Mouse (Mus musculus): ENCODE measurements around the gene Glipr1l2. TPM values are rescaled to one million over a fixed set of nuclear protein-coding genes. Genes with fewer than 3 reads are reported as not detected.
"Not testable (repeated sequence)": the region's sequence is repeated elsewhere in the genome, so short reads cannot be mapped to it uniquely, and the experiment has no call there.

Gene Glipr1l2
- polyA plus RNA-seq, 2 experiments = not detected

- H3K4me2 ChIP-seq (ENCODE audit: low read depth) = no peak within 1 kb of the TSS
- no peak for DNase-seq (ENCODE audit: low read depth in 3 of 3, low spot score in 3 of 3)
- no peak within 1 kb of the TSS for H3K9ac ChIP-seq (replicated peaks)
- H3K9me3 ChIP-seq (ENCODE audit: control insufficient read depth, low read length) = no peaks in the 10 kb centered on the region
- TF ChIP-seq CTCF (IDR thresholded peaks at IDR 0.05; ENCODE audit: low read depth) (peak; percentile 42), EP300 (IDR thresholded peaks at IDR 0.05; ENCODE audit: low read depth) (no peak)
- no peaks in the 10 kb centered on the region for H3K4me1 ChIP-seq (replicated peaks; ENCODE audit: control insufficient read depth in 2 of 2, insufficient read depth in 2 of 2, low read length in 1 of 2)
- H3K27ac ChIP-seq = no peak within 1 kb of the TSS
- no peak for ATAC-seq (ENCODE audit: insufficient read depth)
- H3K4me3 ChIP-seq (ENCODE audit: insufficient read depth in 1 of 2, low read depth in 2 of 2, low read length in 2 of 2) = no peak within 1 kb of the TSS
- 51% methylated on average over 14 of the region's 14 CpGs for whole genome bisulfite sequencing (ENCODE audit: insufficient replicate concordance)
- H3K27me3 ChIP-seq (ENCODE audit: control insufficient read depth, insufficient read depth, low read length) = no peaks in the 10 kb centered on the region
- H3K36me3 ChIP-seq (replicated peaks; ENCODE audit: control insufficient read depth, insufficient read depth, low read depth) = no peaks in the 10 kb centered on the region
These were observed 23.2 kb upstream of the Glipr1l2 start, which contains the start of gene Glipr1l1 for GRCm38 (mm10) chr10:112059702-112060582. Gene Glipr1l1 (plus strand): TSS chr10:112060189.

DNA sequence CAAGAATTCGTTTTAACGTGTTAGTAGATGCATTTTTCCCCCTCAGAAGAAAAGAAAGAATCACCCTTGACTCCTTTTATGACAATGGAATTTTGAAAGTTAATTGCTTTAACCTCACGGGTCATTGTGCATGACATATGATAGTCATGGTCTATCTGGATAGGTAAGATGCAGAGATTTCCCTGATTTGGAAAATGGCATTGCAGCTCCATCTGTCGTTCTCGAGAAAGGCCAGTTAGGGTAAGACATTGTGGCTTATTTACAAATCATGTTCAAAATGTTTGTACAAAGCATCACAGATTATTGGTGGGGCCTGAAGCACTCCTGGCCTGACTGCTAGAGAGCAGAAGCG lies 22.6 kb upstream of the Glipr1l2 start:
- H3K36me3 ChIP-seq (replicated peaks; ENCODE audit: control insufficient read depth, insufficient read depth, low read depth); H3K27ac ChIP-seq; ATAC-seq (ENCODE audit: insufficient read depth); H3K9ac ChIP-seq (replicated peaks); H3K4me2 ChIP-seq (ENCODE audit: low read depth); H3K4me3 ChIP-seq (ENCODE audit: insufficient read depth in 1 of 2, low read depth in 2 of 2, low read length in 2 of 2); DNase-seq (ENCODE audit: low read depth in 3 of 3, low spot score in 3 of 3); H3K4me1 ChIP-seq (replicated peaks; ENCODE audit: control insufficient read depth in 2 of 2, insufficient read depth in 2 of 2, low read length in 1 of 2); H3K27me3 ChIP-seq (ENCODE audit: control insufficient read depth, insufficient read depth, low read length); H3K9me3 ChIP-seq (ENCODE audit: control insufficient read depth, low read length): not testable (repeated sequence)
- 55% methylated on average over 6 of the region's 6 CpGs for WGBS (ENCODE audit: insufficient replicate concordance)

GRCm38 (mm10) chr10:112080044-112080443 lies 3.1 kb upstream of the Glipr1l2 start:
- Histone ChIP-seq H3K4me3 (ENCODE audit: insufficient read depth in 1 of 2, low read depth in 2 of 2, low read length in 2 of 2) (no peak overlapping the region), H3K4me2 (ENCODE audit: low read depth) (no peak overlapping the region), H3K27me3 (ENCODE audit: control insufficient read depth, insufficient read depth, low read length) (no peaks in the 10 kb centered on the region), H3K27ac (no peak overlapping the region), H3K9me3 (ENCODE audit: control insufficient read depth, low read length) (no peaks in the 10 kb centered on the region), H3K36me3 (replicated peaks; ENCODE audit: control insufficient read depth, insufficient read depth, low read depth) (no peaks in the 10 kb centered on the region), H3K9ac (replicated peaks) (no peak overlapping the region), H3K4me1 (replicated peaks; ENCODE audit: control insufficient read depth in 2 of 2, insufficient read depth in 2 of 2, low read length in 1 of 2) (no peaks in the 10 kb centered on the region)
- 19% methylated on average over 2 of the region's 2 CpGs for WGBS (ENCODE audit: insufficient replicate concordance)
- no peak for ATAC-seq (ENCODE audit: insufficient read depth)
- DNase-seq (ENCODE audit: low read depth in 3 of 3, low spot score in 3 of 3) = no peak
- TF ChIP-seq CTCF (IDR thresholded peaks at IDR 0.05; ENCODE audit: low read depth) (no peak), EP300 (IDR thresholded peaks at IDR 0.05; ENCODE audit: low read depth) (no peak)

GRCm38 (mm10) chr10:112105785-112106184 lies 22.6 kb downstream of the Glipr1l2 start:
- H3K4me1 ChIP-seq (replicated peaks; ENCODE audit: control insufficient read depth in 2 of 2, insufficient read depth in 2 of 2, low read length in 1 of 2); H3K27me3 ChIP-seq (ENCODE audit: control insufficient read depth, insufficient read depth, low read length); H3K27ac ChIP-seq; H3K4me2 ChIP-seq (ENCODE audit: low read depth); ATAC-seq (ENCODE audit: insufficient read depth); H3K4me3 ChIP-seq (ENCODE audit: insufficient read depth in 1 of 2, low read depth in 2 of 2, low read length in 2 of 2); H3K9ac ChIP-seq (replicated peaks); H3K36me3 ChIP-seq (replicated peaks; ENCODE audit: control insufficient read depth, insufficient read depth, low read depth); H3K9me3 ChIP-seq (ENCODE audit: control insufficient read depth, low read length): not testable (repeated sequence)
- WGBS (ENCODE audit: insufficient replicate concordance) = 5% methylated on average over 5 of the region's 5 CpGs
- peak; percentile 76 for TF ChIP-seq CTCF (IDR thresholded peaks at IDR 0.05; ENCODE audit: low read depth)
- DNase-seq (ENCODE audit: low read depth in 3 of 3, low spot score in 3 of 3) = peak in 1 of 3 experiments; percentile 4

- H3K27me3 ChIP-seq (ENCODE audit: control insufficient read depth, insufficient read depth, low read length) = no peaks in the 10 kb centered on the region
- H3K27ac ChIP-seq = no peak overlapping the region
- WGBS (ENCODE audit: insufficient replicate concordance) = 64% methylated on average over 7 of the region's 7 CpGs
- no peak overlapping the region for H3K4me2 ChIP-seq (ENCODE audit: low read depth)
- H3K9ac ChIP-seq (replicated peaks) = no peak overlapping the region
- H3K9me3 ChIP-seq (ENCODE audit: control insufficient read depth, low read length) = no peaks in the 10 kb centered on the region
- H3K36me3 ChIP-seq (replicated peaks; ENCODE audit: control insufficient read depth, insufficient read depth, low read depth) = no peaks in the 10 kb centered on the region
- H3K4me1 ChIP-seq (replicated peaks; ENCODE audit: control insufficient read depth in 2 of 2, insufficient read depth in 2 of 2, low read length in 1 of 2) = no peaks in the 10 kb centered on the region
- H3K4me3 ChIP-seq (ENCODE audit: insufficient read depth in 1 of 2, low read depth in 2 of 2, low read length in 2 of 2) = no peak overlapping the region
- DNase-seq (ENCODE audit: low read depth in 3 of 3, low spot score in 3 of 3) (no peak), ATAC-seq (ENCODE audit: insufficient read depth) (no peak)
- TF ChIP-seq EP300 (IDR thresholded peaks at IDR 0.05; ENCODE audit: low read depth) (no peak), CTCF (IDR thresholded peaks at IDR 0.05; ENCODE audit: low read depth) (no peak)
These were observed 27.2 kb downstream of the Glipr1l2 start for GRCm38 (mm10) chr10:112110401-112110800.

DNA sequence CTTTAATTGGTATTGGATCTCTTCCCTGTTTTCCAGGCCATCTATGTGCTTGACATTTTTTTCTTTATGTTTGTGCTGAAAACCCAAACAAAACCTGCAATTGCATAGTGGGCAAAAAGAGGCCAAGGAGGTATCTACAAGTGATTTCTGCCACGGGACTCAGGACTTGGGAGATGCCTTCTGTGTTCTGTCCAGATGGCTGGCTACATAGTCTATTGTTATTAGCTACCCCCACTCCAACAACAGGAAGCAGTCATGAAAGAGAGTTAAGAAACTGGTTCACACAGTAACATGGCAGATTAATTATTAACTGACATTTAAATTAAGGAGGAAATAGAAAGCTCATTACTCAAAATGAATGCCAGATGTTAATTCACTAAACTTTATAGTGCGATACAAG lies 41.9 kb downstream of the Glipr1l2 start:
- H3K27me3 ChIP-seq (ENCODE audit: control insufficient read depth, insufficient read depth, low read length); ATAC-seq (ENCODE audit: insufficient read depth); H3K9ac ChIP-seq (replicated peaks); DNase-seq (ENCODE audit: low read depth in 3 of 3, low spot score in 3 of 3); H3K4me2 ChIP-seq (ENCODE audit: low read depth); H3K9me3 ChIP-seq (ENCODE audit: control insufficient read depth, low read length); H3K4me3 ChIP-seq (ENCODE audit: insufficient read depth in 1 of 2, low read depth in 2 of 2, low read length in 2 of 2); H3K4me1 ChIP-seq (replicated peaks; ENCODE audit: control insufficient read depth in 2 of 2, insufficient read depth in 2 of 2, low read length in 1 of 2); H3K36me3 ChIP-seq (replicated peaks; ENCODE audit: control insufficient read depth, insufficient read depth, low read depth); H3K27ac ChIP-seq: not testable (repeated sequence)
- 39% methylated on average over 2 of the region's 2 CpGs for WGBS (ENCODE audit: insufficient replicate concordance)

- not testable (repeated sequence) for H3K4me3 ChIP-seq (ENCODE audit: insufficient read depth in 1 of 2, low read depth in 2 of 2, low read length in 2 of 2); DNase-seq (ENCODE audit: low read depth in 3 of 3, low spot score in 3 of 3); H3K4me1 ChIP-seq (replicated peaks; ENCODE audit: control insufficient read depth in 2 of 2, insufficient read depth in 2 of 2, low read length in 1 of 2); H3K4me2 ChIP-seq (ENCODE audit: low read depth); H3K27ac ChIP-seq; ATAC-seq (ENCODE audit: insufficient read depth); H3K9me3 ChIP-seq (ENCODE audit: control insufficient read depth, low read length); H3K9ac ChIP-seq (replicated peaks); H3K27me3 ChIP-seq (ENCODE audit: control insufficient read depth, insufficient read depth, low read length); H3K36me3 ChIP-seq (replicated peaks; ENCODE audit: control insufficient read depth, insufficient read depth, low read depth)
- 61% methylated on average over 6 of the region's 6 CpGs for WGBS (ENCODE audit: insufficient replicate concordance)
These were observed 44.6 kb downstream of the Glipr1l2 start for GRCm38 (mm10) chr10:112127682-112128230.
